Mouse (Mus musculus) erythroblast, embryonic 14.5 days (primary cell): ENCODE results near the gene Asxl2. TPM values are rescaled to one million over a fixed set of nuclear protein-coding genes. Genes with fewer than 3 reads are reported as not detected.

Source experiments
- H3K27me3 ChIP-seq: 2 replicates; pipeline ENCODE4 v1.6.1; 2012; ENCODE audit warnings: inconsistent platforms; ENCODE audit not compliant: control insufficient read depth
- H3K36me3 ChIP-seq: 2 replicates; pipeline ENCODE4 v1.6.1; 2012; ENCODE audit warnings: mild to moderate bottlenecking, inconsistent platforms; ENCODE audit not compliant: control insufficient read depth
- H3K4me1 ChIP-seq: 2 replicates; pipeline ENCODE4 v1.6.1; 2012; ENCODE audit warnings: inconsistent platforms; ENCODE audit not compliant: control insufficient read depth
- H3K4me3 ChIP-seq: replicated peaks from 2 replicates; pipeline ENCODE3; 2012; ENCODE audit warnings: moderate library complexity, mild to moderate bottlenecking, inconsistent platforms
- H3K9me3 ChIP-seq: 2 replicates; pipeline ENCODE4 v1.6.1; 2012; ENCODE audit warnings: low read length, inconsistent platforms, mixed read lengths; ENCODE audit not compliant: control insufficient read depth
- GATA1 ChIP-seq: IDR thresholded peaks from 2 replicates; pipeline ENCODE4 v1.6.1; 2012; ENCODE audit warnings: low read length, inconsistent platforms, mixed read lengths
- TAL1 ChIP-seq: IDR thresholded peaks from 3 replicates; pipeline ENCODE4 v1.6.1; 2012; ENCODE audit warnings: low read length, inconsistent platforms, mixed read lengths
- polyA plus RNA-seq: library from polyadenylated mRNA; stranded (reverse); fragments of >175 nt; gene quantifications from 2 replicates; pipeline ENCODE4 v1.2.3, GENCODE M21; 2012

Asxl2 gene
- polyA plus RNA-seq, 1 experiment: 1.1 TPM

GRCm38 (mm10) chr12:3425375-3426341 is 999 bp upstream of the Asxl2 start:
- H3K4me1 ChIP-seq: peaks cover 41% of the 10 kb centered on the region
- H3K9me3 ChIP-seq: no peaks in the 10 kb centered on the region
- H3K27me3 ChIP-seq: no peaks in the 10 kb centered on the region
- H3K36me3 ChIP-seq: peaks cover 33% of the 10 kb centered on the region
- TF ChIP-seq GATA1 (no peak), TAL1 (no peak)
- peak overlapping the region; percentile 100 for H3K4me3 ChIP-seq

GRCm38 (mm10) chr12:3427067-3427889 is 621 bp downstream of the Asxl2 start:
- H3K4me1 ChIP-seq: peaks cover 46% of the 10 kb centered on the region
- peak overlapping the region; percentile 100 for H3K4me3 ChIP-seq
- TF ChIP-seq TAL1: no peak
- peak; percentile 48; the same call in 1 of the 2 replicates for TF ChIP-seq GATA1

GRCm38 (mm10) chr12:3427891-3428775 is 1.5 kb downstream of the Asxl2 start:
- no peaks in the 10 kb centered on the region for H3K9me3 ChIP-seq
- H3K27me3 ChIP-seq: no peaks in the 10 kb centered on the region
- H3K4me3 ChIP-seq: peak overlapping the region; percentile 100
- TF ChIP-seq TAL1 (no peak), GATA1 (no peak)
- peaks cover 46% of the 10 kb centered on the region for H3K4me1 ChIP-seq
- H3K36me3 ChIP-seq: peaks cover 24% of the 10 kb centered on the region

More at GRCm38 (mm10) chr12:3427067-3427889, 621 bp downstream of the Asxl2 start:
- Histone ChIP-seq H3K27me3 (no peaks in the 10 kb centered on the region), H3K9me3 (no peaks in the 10 kb centered on the region), H3K36me3 (peaks cover 32% of the 10 kb centered on the region)

- peak overlapping the region; percentile 100 for H3K4me3 ChIP-seq
- H3K27me3 ChIP-seq: no peaks in the 10 kb centered on the region
- peaks cover 35% of the 10 kb centered on the region for H3K36me3 ChIP-seq
- TF ChIP-seq GATA1 (no peak), TAL1 (no peak)
- no peaks in the 10 kb centered on the region for H3K9me3 ChIP-seq
- peaks cover 39% of the 10 kb centered on the region for H3K4me1 ChIP-seq
These were observed 3.2 kb downstream of the Asxl2 start for GRCm38 (mm10) chr12:3429681-3430442.

DNA sequence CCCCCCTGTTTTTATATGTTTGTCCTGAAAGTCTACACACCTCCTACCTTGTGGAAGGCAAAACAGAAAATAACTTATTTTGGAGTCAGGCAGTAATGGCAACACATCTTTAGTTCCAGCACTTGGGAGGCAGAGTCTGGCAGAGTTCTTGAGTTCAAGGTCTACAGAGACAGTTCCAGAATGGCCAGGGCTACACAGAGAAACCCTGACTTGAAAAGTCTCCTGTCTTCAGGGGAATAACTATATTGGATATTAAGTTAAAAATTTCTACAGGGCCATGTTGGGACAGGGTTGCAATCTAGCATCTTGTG is 3.7 kb downstream of the Asxl2 start:
- peaks cover 35% of the 10 kb centered on the region for H3K36me3 ChIP-seq
- no peaks in the 10 kb centered on the region for H3K9me3 ChIP-seq
- H3K4me3 ChIP-seq: no peak overlapping the region
- TF ChIP-seq TAL1 (no peak), GATA1 (no peak)
- H3K27me3 ChIP-seq: no peaks in the 10 kb centered on the region
- peaks cover 33% of the 10 kb centered on the region for H3K4me1 ChIP-seq

DNA sequence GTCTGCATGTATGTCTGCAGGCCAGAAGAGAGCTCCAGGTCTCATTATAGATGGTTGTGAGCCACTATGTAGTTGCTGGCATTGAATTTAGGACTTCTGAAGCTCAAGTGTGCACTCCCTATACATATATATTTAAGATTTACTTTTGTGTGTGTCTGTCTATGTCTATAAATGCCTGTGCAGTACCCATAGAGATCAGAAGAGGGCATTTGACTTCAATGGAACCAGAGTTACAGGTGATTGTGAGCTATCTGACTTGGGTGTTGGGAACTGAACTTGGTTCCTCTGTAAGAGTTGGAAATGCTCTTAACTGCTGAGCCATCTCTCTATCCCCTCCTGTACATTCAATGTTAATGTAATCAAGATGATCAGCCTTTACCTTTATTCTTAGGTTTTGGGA is 4.3 kb downstream of the Asxl2 start:
- TF ChIP-seq TAL1 (no peak), GATA1 (no peak)
- no peak overlapping the region for H3K4me3 ChIP-seq
- no peaks in the 10 kb centered on the region for H3K27me3 ChIP-seq
- peaks cover 28% of the 10 kb centered on the region for H3K4me1 ChIP-seq
- peaks cover 35% of the 10 kb centered on the region for H3K36me3 ChIP-seq
- H3K9me3 ChIP-seq: no peaks in the 10 kb centered on the region

DNA sequence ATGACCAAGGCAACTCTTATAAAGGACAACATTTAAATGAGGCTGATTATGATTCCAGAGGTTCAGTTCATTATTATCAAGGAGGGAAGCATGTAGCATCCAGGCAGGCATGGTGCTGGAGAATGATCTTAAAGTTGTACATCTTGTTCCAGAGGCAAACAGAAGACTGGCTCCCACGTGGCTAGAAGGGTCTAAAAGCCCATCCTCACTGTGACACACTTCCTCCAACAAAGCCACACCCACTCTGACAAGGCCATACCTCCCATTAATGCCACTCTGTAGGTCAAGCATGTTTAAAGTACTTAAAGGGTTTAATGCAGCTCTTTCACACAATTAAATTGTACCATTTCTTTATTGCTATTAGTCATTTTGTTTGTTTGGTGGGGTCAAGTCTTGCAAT is 7.1 kb downstream of the Asxl2 start:
- H3K36me3 ChIP-seq: peaks cover 48% of the 10 kb centered on the region
- TF ChIP-seq GATA1 (no peak), TAL1 (no peak)
- peaks cover 29% of the 10 kb centered on the region for H3K4me1 ChIP-seq
- no peaks in the 10 kb centered on the region for H3K27me3 ChIP-seq
- H3K9me3 ChIP-seq: no peaks in the 10 kb centered on the region
- H3K4me3 ChIP-seq: no peak overlapping the region

- Histone ChIP-seq H3K4me1 (peaks cover 15% of the 10 kb centered on the region), H3K36me3 (peaks cover 36% of the 10 kb centered on the region), H3K9me3 (no peaks in the 10 kb centered on the region), H3K4me3 (no peak overlapping the region), H3K27me3 (no peaks in the 10 kb centered on the region)
- no peak for TF ChIP-seq GATA1
- TF ChIP-seq TAL1: no peak
These were observed 9.8 kb downstream of the Asxl2 start for GRCm38 (mm10) chr12:3436446-3436845.
